Mouse (Mus musculus) kidney, adult 2 months (tissue): ENCODE results near the gene Atg7.

Experiments used
- CTCF ChIP-seq: fragments of 200-500 bp; conservative IDR thresholded peaks from 2 replicates; pipeline ENCODE4 v1.5.1; 2011; ENCODE audit warnings: low read depth, mild to moderate bottlenecking, control low read depth, low read length, moderate library complexity, mixed read lengths; ENCODE audit not compliant: insufficient read depth, insufficient read length
- POLR2A ChIP-seq: fragments of 200-500 bp; IDR thresholded peaks from one replicate; pipeline ENCODE4 v1.6.1; 2011; ENCODE audit warnings: low read depth, low read length, control low read depth

- TF ChIP-seq CTCF (no peak), POLR2A (no peak)
These were observed 155.0 kb downstream of the Atg7 start for GRCm38 (mm10) chr6:114797901-114798300.
